Mouse (Mus musculus) spleen, adult 12 weeks (tissue): ENCODE measurements around the gene Zdhhc8.
"Not testable (repeated sequence)": the region's sequence is repeated elsewhere in the genome, so short reads cannot be mapped to it uniquely, and the experiment has no call there.

Source experiments
- DNase-seq: peaks from one replicate; pipeline ENCODE4 v3.0.0; 2022; ENCODE audit warnings: low spot score

Zdhhc8 gene

DNA sequence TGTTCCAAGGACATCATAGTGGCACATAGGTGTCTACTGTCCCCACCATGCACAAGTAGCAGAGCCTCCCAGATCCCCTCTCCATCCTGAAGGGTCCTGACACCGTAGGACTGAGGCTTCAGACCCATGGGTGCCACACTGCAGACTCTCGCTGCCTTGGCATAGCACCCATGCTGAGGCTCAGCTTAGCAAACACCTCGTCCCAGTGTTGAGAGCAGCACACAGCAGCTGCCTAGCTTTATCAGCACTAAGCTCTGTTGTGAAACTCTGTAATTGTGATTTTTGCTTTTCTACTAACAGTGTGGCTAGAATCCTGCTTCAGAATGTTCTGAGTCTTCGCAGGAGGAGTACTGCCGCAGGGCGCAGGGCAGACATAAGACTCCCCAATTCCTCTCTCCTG, 37.1 kb downstream of the Zdhhc8 start:
- no peak for DNase-seq

DNA sequence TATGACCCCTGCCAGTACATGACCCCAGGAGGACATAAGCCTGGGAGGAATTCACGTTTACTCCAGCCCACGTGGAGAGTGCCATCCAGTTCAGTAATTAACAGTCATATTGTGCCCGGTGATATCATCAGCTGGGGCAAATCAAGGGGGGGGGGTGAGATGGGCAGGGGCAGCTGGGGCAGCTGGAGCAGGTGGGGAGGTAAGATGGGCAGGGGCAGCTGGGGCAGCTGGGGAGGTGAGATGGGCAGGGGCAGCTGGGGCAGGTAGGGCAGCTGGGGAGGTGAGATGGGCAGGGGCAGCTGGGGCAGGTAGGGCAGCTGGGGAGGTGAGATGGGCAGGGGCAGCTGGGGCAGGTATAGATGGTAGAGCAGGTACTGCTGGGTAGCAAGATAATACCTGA, 39.4 kb downstream of the Zdhhc8 start:
- not testable (repeated sequence) for DNase-seq

GRCm38 (mm10) chr16:18195068-18195467, 39.9 kb downstream of the Zdhhc8 start:
- DNase-seq: no peak

DNA sequence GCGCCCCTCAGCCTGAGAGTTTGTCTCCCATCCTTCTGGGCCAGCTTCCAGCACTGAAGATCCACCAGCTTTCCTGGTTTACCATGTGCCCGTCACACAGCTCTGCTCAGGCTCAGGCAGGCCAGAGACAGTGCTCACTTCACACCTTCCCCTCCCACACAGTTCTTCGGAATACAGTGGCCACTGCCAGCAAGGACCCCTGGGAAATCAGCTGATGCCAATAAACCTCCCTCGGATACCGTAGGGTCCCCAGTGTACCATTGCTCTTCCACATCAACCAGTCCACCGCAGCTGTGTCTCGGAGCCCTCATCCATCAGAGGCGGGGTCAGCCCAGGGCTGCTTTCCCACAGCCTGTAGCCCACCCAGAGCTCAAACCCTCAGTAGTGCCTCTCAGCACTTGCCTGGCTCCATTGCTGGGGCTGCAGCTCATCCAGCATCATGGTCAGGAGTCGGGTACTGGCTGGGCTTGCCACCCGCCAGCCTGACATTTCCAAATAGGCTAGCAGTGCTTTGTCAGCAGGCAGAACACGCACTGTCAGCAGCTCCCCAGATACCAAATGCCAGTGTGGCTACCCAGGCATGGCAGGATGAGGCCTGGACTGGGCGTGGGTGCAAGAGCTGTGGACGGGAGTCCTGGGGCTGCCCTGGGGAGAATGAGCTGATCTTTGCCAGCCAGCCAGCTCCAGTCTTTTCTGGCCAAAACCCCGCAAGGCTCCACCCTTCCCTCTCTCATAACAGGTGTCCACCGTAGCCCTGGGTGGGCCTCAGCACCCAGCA, 40.5 kb downstream of the Zdhhc8 start:
- no peak for DNase-seq

DNA sequence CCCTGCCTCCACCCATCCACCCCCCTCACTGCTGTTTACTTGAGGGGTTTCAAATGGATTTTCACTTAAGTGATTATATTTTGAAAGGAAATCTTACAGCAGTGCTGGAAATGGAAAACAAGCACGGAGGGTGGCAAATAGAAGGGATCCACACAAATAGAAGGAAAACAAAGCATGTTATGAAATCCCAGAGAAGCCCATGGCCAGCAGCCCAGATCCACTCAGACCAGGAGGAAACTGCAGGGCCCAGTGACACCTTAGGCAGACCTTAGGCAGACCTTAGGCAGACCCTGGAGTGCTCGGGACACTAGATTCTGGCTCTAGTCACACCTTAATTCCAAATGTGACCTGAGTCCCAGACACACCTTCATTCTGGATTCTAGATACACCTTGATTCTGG, 43.9 kb downstream of the Zdhhc8 start:
- DNase-seq: no peak

DNA sequence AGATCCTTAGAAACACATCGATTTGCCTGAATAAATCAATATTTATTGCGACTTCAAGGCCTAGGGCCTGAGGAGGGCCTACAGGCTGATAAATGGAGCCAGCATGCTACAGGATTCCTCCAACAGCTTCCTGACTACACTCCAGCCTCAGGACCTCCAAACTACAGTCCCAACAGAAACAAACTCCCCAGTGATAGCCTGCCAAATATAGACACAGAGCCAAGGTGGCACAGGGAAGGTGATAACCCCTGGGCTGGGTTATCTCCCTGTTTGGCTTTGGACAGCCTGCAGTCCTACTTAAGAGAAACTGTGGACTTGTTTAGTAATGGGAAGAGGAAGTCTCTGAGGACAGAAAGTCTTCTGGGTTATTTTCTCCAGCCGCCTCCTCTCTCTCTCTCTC, 47.7 kb downstream of the Zdhhc8 start:
- no peak for DNase-seq

GRCm38 (mm10) chr16:18186798-18187197, 48.1 kb downstream of the Zdhhc8 start:
- no peak for DNase-seq

DNA sequence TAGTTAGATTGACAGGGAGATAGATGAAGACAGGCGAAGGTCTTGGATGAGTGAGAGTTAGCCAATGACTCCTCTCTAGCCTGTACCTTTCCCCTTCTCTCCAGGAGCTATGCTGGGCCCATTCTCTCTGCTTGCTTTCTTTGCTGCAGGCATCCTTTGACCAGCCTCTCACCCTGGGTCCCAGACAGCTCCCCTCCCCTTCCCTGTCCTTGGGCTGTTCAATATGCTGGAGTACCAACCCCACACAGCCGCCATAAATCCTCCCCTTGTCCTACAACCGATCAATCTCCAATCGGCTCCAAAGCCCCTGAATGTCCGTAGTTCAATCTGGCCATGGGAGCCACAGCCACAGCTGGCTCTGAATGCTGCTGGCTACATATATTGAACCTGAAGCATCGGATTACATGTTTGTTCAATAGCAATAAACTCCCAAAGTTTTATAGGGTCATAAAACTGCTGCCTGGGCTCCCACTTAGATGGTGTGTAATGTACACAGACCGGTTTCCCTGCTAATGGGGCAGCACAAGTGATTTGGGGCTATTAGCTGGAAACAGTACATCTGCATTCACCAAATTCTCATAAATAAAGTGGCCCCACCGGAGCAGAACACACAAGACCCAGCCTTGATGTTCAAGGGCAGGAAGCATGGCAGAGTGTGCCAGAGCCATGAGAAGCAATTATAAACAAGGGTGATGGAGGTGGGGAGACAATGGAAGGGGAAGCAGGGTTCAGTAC, 49.1 kb downstream of the Zdhhc8 start:
- DNase-seq: no peak

GRCm38 (mm10) chr16:18182766-18183165, 52.2 kb downstream of the Zdhhc8 start:
- no peak for DNase-seq

DNA sequence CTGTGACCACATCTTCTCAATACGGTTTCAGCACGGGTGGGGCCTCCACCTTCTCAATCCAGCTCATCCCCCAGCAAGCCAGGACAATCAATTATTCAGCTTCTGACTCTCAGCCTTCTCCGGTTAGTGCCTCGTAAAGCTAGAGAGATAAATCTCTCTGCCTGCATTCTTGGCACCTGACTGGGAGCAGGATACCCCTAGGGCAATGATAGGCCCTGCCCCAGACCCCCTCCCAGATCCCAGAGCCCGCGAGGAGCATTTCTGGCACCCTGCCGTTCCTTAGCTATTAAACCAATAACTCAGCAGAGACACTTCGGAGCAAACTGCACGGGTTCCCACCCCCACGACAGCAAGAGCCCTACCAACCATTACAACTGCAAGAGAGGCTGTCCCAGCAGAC, 53.5 kb downstream of the Zdhhc8 start:
- no peak for DNase-seq

- no peak for DNase-seq
Measured at GRCm38 (mm10) chr16:18179591-18179990, 55.3 kb downstream of the Zdhhc8 start.

- DNase-seq: no peak
Measured at GRCm38 (mm10) chr16:18176758-18177157, 58.2 kb downstream of the Zdhhc8 start.

DNA sequence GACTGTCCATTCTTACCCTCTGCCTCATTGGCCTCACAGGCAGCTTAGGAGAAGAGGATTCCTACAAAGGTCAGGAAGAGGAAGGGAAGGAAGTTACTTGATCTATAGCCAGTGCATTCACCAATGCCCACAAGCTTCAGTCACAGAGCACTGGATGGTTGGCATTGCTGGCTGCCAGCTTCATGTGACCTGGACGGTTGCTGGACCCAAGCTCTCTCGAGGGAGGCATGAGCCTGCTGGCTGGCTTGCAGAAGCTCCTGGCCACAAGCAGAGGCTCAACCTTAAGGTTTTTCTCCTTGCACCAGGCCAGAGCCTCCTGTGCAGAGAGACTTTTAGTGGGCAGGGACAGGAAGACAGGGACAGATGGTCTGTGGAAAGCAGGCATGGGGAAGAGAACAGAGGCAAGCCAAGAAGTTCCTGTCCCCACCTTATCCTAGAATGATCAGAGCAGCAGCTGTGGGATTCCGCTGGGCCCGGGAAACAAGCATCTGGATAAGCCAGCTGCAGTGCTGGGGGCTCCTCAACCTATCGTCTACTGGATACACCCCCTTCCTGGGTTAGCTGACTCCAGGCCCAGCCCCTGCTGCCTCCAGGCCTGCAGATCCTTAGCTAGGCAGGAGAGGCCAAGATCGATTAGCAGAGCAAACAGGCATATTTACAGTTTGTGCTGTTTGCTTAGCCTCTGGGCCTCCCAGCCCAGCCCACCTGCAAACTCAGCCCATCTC, 59.0 kb downstream of the Zdhhc8 start:
- no peak for DNase-seq

GRCm38 (mm10) chr16:18173788-18174187, 61.1 kb downstream of the Zdhhc8 start:
- no peak for DNase-seq

- DNase-seq: no peak
Measured at GRCm38 (mm10) chr16:18173231-18173630, 61.7 kb downstream of the Zdhhc8 start.

DNA sequence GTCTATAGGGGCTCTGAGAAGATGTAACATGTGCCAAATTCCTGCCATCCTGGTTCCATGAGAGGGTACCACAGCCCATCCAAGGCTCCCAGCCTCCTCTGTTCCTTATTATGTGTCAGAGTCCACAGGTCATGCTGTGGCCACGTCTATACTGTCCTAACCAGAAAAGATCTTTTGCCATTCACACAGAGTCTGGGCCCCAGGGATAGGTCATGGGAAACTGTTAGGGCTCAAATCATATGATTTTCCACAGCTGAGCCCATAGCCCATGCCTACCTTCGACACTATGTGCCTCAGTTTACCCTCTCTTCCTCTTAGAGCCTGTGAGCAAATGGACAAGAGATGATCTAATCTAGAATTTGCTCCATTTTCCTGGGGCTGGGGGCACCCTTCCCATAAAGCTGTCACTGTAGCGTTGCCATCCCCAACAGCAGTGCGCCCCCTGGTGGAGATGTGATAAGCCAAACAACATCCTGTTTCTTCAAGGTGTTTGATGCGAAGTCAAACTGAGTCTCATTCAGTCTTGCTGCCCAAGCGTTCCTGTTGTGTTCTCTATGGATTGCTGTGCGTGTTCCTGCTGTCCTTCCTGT, 62.6 kb downstream of the Zdhhc8 start:
- peak; percentile 40 for DNase-seq
